Mouse (Mus musculus) intestine, embryonic 15.5 days (tissue): ENCODE data around the gene Wrb. TPM values are rescaled to one million over a fixed set of nuclear protein-coding genes. Genes with fewer than 3 reads are reported as not detected.

Experiments
- ATAC-seq: fragments of 200-750 bp; cut with Nextera tagmentation; 2 replicates; pipeline ENCODE4 v1.8.0; 2017; ENCODE audit warnings: moderate TSS enrichment, moderate library complexity
- H3K27ac ChIP-seq: fragments of 300-500 bp; sonication (generic); 2 replicates; pipeline ENCODE4 v1.5.1; 2015; ENCODE audit warnings: mild to moderate bottlenecking, inconsistent platforms
- H3K27me3 ChIP-seq: fragments of 300-500 bp; sonication (generic); replicated peaks from 2 replicates; pipeline ENCODE4 v1.6.1; 2015; ENCODE audit warnings: inconsistent platforms
- H3K36me3 ChIP-seq: fragments of 300-500 bp; sonication (generic); 2 replicates; pipeline ENCODE4 v1.6.1; 2015; ENCODE audit warnings: inconsistent platforms
- H3K4me1 ChIP-seq: fragments of 300-500 bp; sonication (generic); replicated peaks from 2 replicates; pipeline ENCODE4 v1.6.1; 2015; ENCODE audit warnings: inconsistent platforms
- H3K4me2 ChIP-seq: fragments of 300-500 bp; sonication (generic); replicated peaks from 2 replicates; pipeline ENCODE4 v1.6.1; 2015; ENCODE audit warnings: mild to moderate bottlenecking, inconsistent platforms
- H3K4me3 ChIP-seq: fragments of 300-500 bp; sonication (generic); replicated peaks from 2 replicates; pipeline ENCODE4 v1.5.1; 2015; ENCODE audit warnings: inconsistent platforms
- H3K9ac ChIP-seq: fragments of 300-500 bp; sonication (generic); 2 replicates; pipeline ENCODE4 v1.6.1; 2015; ENCODE audit warnings: inconsistent platforms
- H3K9me3 ChIP-seq: fragments of 300-500 bp; sonication (generic); 2 replicates; pipeline ENCODE4 v1.6.1; 2016; ENCODE audit warnings: inconsistent platforms
- WGBS: fragments of 180-500 bp; shearing (Covaris S2); methylation state at CpG from one replicate; pipeline ENCODE4 v1.1.7; 2015; 5-methylcytosine and 5-hydroxymethylcytosine counted together
- polyA plus RNA-seq: library from polyadenylated mRNA; unstranded; fragments of >200 nt; fragmentation: Nextera tagmentation; extraction: Ambion mirVana; gene quantifications from 2 replicates; pipeline ENCODE4 v1.2.1, GENCODE M21; 2015

Gene Wrb
- polyA plus RNA-seq, 1 experiment from 2014 or later: 61.6 TPM

- H3K9me3 ChIP-seq: no peaks in the 10 kb centered on the region
- H3K27ac ChIP-seq: 0 out of 2 replicates have a peak overlapping the region, but pooled peaks have one; percentile 71
- H3K27me3 ChIP-seq: no peaks in the 10 kb centered on the region
- 0 out of 2 replicates have a peak, but pooled peaks have one; percentile 3 for ATAC-seq
- peak overlapping the region; percentile 99 for H3K4me2 ChIP-seq
- 84% methylated on average over 20 of the region's 20 CpGs for WGBS
- H3K4me1 ChIP-seq: peaks cover 8% of the 10 kb centered on the region
- H3K36me3 ChIP-seq: no peaks in the 10 kb centered on the region; the same call in 1 of the 2 replicates
- peak overlapping the region; percentile 65; the same call in 1 of the 2 replicates for H3K4me3 ChIP-seq
- peak overlapping the region; percentile 90 for H3K9ac ChIP-seq
Observed at GRCm38 (mm10) chr16:96159794-96160346, 14.7 kb downstream of the Wrb start.

- no peak for ATAC-seq
- Histone ChIP-seq H3K27me3 (no peaks in the 10 kb centered on the region), H3K4me3 (no peak overlapping the region), H3K4me1 (peaks cover 8% of the 10 kb centered on the region), H3K36me3 (no peaks in the 10 kb centered on the region), H3K27ac (no peak overlapping the region), H3K4me2 (no peak overlapping the region), H3K9ac (no peak overlapping the region), H3K9me3 (no peaks in the 10 kb centered on the region)
- 86% methylated on average over 1 of the region's 1 CpGs for WGBS
Observed at GRCm38 (mm10) chr16:96160927-96161326, 15.7 kb downstream of the Wrb start.

DNA sequence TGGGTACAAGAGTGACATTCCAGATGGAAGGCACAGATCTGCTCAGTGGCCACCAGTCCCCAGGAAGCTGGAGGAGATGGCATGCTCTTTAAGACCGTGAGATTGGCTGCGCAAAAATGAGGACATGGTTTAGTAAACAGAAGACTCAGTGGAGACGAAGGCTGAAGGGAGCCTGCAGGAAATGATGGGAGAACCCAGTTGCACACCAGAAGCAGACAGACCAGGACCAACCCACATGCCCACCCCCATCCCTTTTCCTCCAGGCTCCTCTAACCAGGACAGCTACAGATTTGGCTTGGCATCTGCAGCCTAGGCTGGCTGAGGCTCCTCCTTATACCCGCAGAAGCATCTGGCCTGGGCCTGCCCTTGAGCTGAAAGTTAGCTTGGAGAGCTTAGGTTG, 16.1 kb downstream of the Wrb start:
- H3K27me3 ChIP-seq: no peaks in the 10 kb centered on the region
- no peak overlapping the region for H3K4me2 ChIP-seq
- no peak for ATAC-seq
- WGBS: 79% methylated on average over 4 of the region's 4 CpGs
- H3K4me1 ChIP-seq: peaks cover 8% of the 10 kb centered on the region
- H3K9ac ChIP-seq: no peak overlapping the region
- no peaks in the 10 kb centered on the region for H3K36me3 ChIP-seq
- no peak overlapping the region for H3K27ac ChIP-seq
- no peaks in the 10 kb centered on the region for H3K9me3 ChIP-seq
- H3K4me3 ChIP-seq: no peak overlapping the region

- WGBS: 71% methylated on average over 4 of the region's 4 CpGs
- no peaks in the 10 kb centered on the region for H3K36me3 ChIP-seq
- no peak overlapping the region for H3K4me2 ChIP-seq
- H3K4me3 ChIP-seq: no peak overlapping the region
- ATAC-seq: no peak
- no peaks in the 10 kb centered on the region for H3K27me3 ChIP-seq
- H3K27ac ChIP-seq: no peak overlapping the region
- no peak overlapping the region for H3K9ac ChIP-seq
- no peaks in the 10 kb centered on the region for H3K4me1 ChIP-seq
- no peaks in the 10 kb centered on the region for H3K9me3 ChIP-seq
Observed at GRCm38 (mm10) chr16:96165723-96166264, 20.6 kb downstream of the Wrb start.

GRCm38 (mm10) chr16:96168837-96169236, 23.6 kb downstream of the Wrb start:
- Histone ChIP-seq H3K4me2 (no peak overlapping the region), H3K27me3 (no peaks in the 10 kb centered on the region), H3K4me1 (no peaks in the 10 kb centered on the region), H3K4me3 (no peak overlapping the region), H3K9me3 (no peaks in the 10 kb centered on the region), H3K9ac (no peak overlapping the region), H3K27ac (no peak overlapping the region), H3K36me3 (no peaks in the 10 kb centered on the region)
- ATAC-seq: no peak
- 92% methylated on average over 4 of the region's 4 CpGs for WGBS

DNA sequence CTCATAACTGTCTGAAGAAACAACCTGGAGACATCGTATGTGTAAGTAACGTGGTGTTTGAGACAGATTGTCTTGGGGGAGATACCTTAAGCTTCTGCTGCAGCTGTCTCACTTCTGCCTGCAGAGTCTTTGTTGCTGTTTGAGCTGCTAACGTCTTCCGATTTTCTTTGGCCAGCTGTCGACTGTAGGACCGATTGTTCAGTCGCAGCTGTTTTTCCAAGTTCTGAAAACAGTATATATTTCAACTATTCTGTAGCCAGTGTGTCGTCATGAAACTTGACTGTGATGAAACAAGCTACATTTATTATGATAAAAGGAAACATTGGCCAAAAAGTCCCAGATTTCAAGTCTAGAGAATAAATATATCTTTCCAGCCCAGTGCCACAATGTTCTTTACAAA, 28.4 kb downstream of the Wrb start:
- Histone ChIP-seq H3K4me1 (0 out of 2 replicates have a peak, but pooled peaks cover 2% of the 10 kb centered on the region), H3K27ac (no peak overlapping the region), H3K4me3 (no peak overlapping the region), H3K9me3 (no peaks in the 10 kb centered on the region), H3K36me3 (no peaks in the 10 kb centered on the region), H3K4me2 (no peak overlapping the region), H3K27me3 (no peaks in the 10 kb centered on the region), H3K9ac (no peak overlapping the region)
- WGBS: 53% methylated on average over 8 of the region's 8 CpGs
- ATAC-seq: no peak

GRCm38 (mm10) chr16:96175399-96175798, 30.2 kb downstream of the Wrb start:
- Histone ChIP-seq H3K36me3 (no peaks in the 10 kb centered on the region), H3K4me1 (0 out of 2 replicates have a peak, but pooled peaks cover 2% of the 10 kb centered on the region), H3K27me3 (no peaks in the 10 kb centered on the region), H3K4me3 (no peak overlapping the region), H3K4me2 (no peak overlapping the region), H3K27ac (no peak overlapping the region), H3K9ac (no peak overlapping the region), H3K9me3 (no peaks in the 10 kb centered on the region)
- no peak for ATAC-seq
- 44% methylated on average over 2 of the region's 2 CpGs for WGBS

DNA sequence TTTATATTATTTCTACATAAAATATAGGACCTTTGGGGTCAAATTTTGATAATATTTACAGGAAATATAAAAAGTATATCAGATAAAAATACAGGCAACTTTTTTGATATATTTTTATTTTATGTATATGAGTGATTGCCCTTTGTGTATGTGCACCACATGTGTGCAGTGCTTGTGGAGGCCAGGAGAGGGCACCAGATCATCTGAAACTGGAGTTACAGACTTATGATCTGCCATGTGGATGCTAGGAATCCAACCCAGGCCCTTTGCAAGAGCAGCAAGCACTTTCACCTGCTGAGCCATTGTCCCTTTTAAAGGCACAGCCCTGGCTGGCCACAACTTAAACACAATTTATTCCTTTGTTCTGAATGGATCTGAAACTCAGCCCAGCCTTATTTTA, 33.9 kb downstream of the Wrb start:
- Histone ChIP-seq H3K4me1 (0 out of 2 replicates have a peak, but pooled peaks cover 2% of the 10 kb centered on the region), H3K4me3 (no peak overlapping the region)

DNA sequence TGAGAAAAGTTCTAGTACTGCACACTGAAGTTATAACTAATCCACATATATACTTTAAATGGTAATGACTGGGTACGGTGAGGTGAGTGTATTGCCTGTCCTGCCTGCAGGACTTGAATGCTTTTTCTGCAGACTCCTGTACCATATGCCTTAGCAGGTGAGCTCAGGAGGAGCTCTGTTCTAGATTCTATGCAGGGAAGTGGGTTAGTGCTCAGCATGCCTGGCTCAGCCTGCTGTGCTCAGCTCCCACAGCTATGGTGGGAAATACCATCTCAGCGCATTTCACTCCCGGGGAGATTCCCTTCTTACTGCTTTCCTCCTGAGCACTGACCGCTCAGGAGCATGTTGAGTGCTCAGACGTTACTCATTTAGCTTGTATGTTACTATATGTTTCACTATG, 42.4 kb downstream of the Wrb start:
- Histone ChIP-seq H3K4me1 (no peaks in the 10 kb centered on the region), H3K36me3 (no peaks in the 10 kb centered on the region), H3K27me3 (no peaks in the 10 kb centered on the region), H3K9me3 (no peaks in the 10 kb centered on the region), H3K9ac (no peak overlapping the region), H3K4me2 (no peak overlapping the region), H3K27ac (no peak overlapping the region), H3K4me3 (no peak overlapping the region)
- no peak for ATAC-seq
- 88% methylated on average over 5 of the region's 5 CpGs for WGBS

More for the DNA sequence above, 33.9 kb downstream of the Wrb start:
- H3K27me3 ChIP-seq: no peaks in the 10 kb centered on the region
- no peak overlapping the region for H3K27ac ChIP-seq
- ATAC-seq: no peak
- H3K9ac ChIP-seq: no peak overlapping the region
- no peak overlapping the region for H3K4me2 ChIP-seq
- H3K9me3 ChIP-seq: no peaks in the 10 kb centered on the region
- no peaks in the 10 kb centered on the region for H3K36me3 ChIP-seq

DNA sequence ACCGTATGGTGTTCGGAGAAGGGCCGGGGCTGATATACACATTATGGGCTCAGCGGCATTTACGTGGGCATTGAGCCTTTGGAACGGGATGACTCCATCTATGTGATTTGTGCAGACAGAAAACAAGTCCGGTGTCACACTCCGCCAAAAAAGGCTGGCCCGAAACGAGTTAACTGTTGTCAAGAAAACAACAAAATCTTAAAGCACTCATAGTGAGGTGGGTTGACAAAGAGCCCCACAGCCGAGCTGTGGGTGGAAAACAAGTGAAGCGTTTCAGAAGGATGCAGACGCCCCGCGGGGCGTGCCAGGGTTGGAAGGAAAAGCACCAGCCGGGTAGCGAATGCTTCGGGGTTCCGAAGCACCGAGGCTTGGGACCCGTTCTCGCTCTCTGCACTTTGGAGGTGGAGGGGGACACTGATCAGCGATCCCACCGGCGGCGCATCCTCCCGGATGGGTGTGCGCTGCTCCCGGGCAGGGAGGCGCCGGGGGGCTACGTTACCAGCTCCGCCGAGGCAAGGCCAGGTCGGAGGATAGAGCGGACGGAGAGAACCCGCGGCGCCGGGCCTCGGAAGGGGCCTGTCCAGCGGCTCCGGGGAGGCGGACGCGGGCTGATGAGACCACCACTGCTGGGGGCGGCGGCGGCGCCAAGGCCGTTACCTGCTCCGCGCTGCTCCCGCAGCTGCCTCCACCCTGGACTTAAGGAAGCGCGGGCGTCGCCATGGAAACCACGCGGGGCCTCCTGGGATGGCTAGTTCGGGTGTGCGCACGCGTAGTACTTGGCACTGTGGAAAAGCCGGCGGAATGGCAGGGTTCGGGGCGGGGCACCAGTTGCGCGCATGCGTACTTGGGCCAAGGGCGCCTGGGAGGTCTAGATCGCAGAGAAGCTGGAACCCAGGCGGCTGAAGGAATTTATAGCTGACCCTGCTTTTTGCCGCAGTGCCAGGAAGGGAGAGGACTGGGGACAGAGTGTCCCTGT, 46.6 kb downstream of the Wrb start, which contains the start of gene Lca5l:
Lca5l (minus strand) TSS at position 741 of the 976 bp plus-strand sequence.
- H3K27ac ChIP-seq: peak within 1 kb of the TSS; percentile 68
- under 1% methylated on average over 77 of the region's 77 CpGs for WGBS
- peak within 1 kb of the TSS; percentile 83 for H3K4me3 ChIP-seq
- H3K36me3 ChIP-seq: no peaks in the 10 kb centered on the region
- ATAC-seq: peak; percentile 99
- peak within 1 kb of the TSS; percentile 71 for H3K9ac ChIP-seq
- H3K4me2 ChIP-seq: peak within 1 kb of the TSS; percentile 92
- H3K27me3 ChIP-seq: no peaks in the 10 kb centered on the region
- no peaks in the 10 kb centered on the region for H3K4me1 ChIP-seq
- H3K9me3 ChIP-seq: no peaks in the 10 kb centered on the region

- Histone ChIP-seq H3K27me3 (no peaks in the 10 kb centered on the region), H3K27ac (peak within 1 kb of the TSS; percentile 62), H3K9ac (peak within 1 kb of the TSS; percentile 32; the same call in 1 of the 2 replicates), H3K36me3 (no peaks in the 10 kb centered on the region), H3K4me3 (peak within 1 kb of the TSS; percentile 30), H3K4me2 (peak within 1 kb of the TSS; percentile 73), H3K9me3 (no peaks in the 10 kb centered on the region), H3K4me1 (peaks cover 12% of the 10 kb centered on the region)
- ATAC-seq: peak; percentile 93
- 3% methylated on average over 20 of the region's 20 CpGs for WGBS
Observed at GRCm38 (mm10) chr16:96199913-96200701, 54.9 kb downstream of the Wrb start, which contains the start of gene Sh3bgr. TSS of gene Sh3bgr (plus strand) at chr16:96200450.
